Mouse (Mus musculus) hindlimb bud, embryonic 11.5 days (tissue): ENCODE data around the gene Ndufa11.

Experiments
- DNase-seq: peaks from one replicate; pipeline ENCODE4 v3.0.0-alpha.2; 2012; ENCODE audit warnings: low read depth, low spot score; ENCODE audit errors: extremely low spot score

Gene Ndufa11

DNA sequence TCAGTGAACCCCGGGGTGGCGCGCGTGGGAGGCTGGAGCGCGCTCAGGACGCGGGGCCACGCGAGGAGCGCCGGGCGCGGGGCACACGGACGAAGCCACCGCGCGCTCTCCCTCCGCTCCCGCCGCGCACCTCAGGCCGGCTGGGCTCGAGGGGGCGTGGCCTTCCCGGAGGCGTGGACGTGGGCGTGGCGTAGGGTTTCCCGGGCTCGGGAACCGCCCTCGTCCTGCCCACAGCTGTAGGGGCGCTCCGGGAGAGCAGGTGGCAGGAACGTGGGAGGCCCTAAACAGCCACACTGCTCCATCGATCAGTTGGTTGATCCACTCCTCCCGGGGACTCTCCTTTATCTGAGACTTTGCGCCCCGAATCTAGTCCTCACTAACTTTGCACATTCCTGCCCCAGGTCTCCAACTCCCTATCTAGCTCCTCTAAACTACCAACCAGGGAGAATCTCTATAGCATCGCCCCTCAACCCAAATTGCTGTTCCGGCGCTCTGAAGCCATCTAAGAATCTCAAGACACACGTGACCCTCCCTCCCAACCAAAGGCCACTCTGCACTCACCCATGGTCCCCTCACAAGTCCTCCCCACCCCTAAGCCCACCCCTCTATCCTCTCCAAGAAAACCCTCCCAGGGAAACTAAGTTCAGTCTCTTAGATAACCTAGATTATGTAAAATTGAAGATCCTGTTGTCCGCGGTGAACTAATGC is 40.0 kb downstream of the Ndufa11 start, which contains the start of gene Nrtn:
Nrtn (minus strand) TSS at position 115 of the 708 bp plus-strand sequence.
- DNase-seq, result no peak

DNA sequence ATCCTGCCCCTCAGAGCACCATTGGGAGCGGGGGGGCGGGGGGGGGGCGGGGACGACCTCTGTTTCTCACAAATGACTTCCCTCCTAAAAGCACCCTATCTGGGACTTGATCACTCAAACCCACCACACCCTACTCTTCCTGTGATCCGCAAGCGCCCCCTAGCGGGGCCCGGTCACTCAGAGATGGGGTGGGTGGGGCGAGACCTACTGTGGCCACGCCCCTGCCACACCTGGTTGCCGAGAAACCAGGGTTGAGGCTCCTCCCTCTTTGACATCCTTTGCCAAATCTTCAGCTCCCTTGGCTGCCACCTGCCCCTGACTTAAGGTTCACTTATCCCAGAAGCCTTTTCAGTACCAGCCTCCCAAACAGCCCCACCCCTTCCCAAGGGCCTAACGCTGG is 40.6 kb downstream of the Ndufa11 start:
- DNase-seq, result no peak

DNA sequence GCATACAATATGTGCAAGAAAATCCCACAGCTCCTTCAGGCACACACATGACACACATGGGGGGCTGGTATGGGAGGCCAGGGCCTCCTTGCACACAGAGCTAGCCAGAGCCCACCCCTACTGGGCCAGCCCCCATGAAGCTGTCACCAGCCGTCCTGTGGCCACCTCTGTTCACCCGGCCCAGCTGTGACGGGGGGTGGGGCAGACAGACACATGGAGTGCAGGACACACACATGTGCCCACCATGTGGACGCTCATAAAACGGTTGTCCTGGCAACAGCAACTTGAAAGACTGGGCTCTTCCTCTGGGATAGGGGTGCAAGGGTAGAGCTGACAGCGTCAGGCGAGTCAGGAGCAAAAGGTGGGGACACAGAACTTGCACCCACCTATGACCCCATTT is 41.7 kb downstream of the Ndufa11 start:
- no peak for DNase-seq

DNA sequence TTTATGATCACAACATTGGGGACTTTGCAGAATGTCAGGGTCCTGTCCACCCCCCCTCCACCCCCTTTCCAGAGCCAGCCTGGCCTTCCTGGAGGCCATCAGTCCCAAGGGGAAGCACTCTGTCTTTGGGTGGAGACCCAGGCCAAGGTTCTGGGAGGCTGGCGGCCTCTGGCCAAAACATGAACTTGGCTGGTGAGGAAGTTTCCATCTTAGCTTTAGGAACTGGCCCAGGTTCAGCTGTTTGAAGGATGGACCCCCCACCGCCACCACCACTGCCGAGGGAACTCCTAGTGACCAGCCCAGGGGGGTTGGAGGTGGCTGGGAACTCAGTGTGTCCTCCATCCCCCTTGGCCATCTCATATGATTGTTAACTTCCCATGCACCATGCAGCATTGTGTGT is 43.5 kb downstream of the Ndufa11 start:
- DNase-seq, result no peak

DNA sequence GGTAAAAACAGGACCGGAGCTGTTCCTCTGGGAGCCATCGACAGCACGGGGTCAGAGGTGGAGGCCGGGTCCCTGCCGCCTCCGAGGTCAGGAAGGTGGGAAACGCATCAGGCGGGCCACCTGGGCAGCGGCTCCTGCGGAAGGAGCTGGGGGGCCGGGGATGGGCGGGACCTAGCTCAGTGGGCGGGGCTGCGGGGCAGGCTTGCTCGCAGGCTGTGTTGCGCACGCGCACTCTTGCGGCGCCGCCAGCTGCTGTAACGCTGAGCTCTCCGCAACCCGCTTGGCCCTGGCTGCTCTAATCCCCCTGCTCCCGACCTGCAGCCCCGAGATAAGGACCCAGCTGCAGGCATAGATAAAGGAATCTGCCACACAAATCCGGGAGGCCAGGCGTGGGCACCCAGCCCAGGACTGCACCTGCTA is 44.4 kb downstream of the Ndufa11 start:
- DNase-seq, result no peak

DNA sequence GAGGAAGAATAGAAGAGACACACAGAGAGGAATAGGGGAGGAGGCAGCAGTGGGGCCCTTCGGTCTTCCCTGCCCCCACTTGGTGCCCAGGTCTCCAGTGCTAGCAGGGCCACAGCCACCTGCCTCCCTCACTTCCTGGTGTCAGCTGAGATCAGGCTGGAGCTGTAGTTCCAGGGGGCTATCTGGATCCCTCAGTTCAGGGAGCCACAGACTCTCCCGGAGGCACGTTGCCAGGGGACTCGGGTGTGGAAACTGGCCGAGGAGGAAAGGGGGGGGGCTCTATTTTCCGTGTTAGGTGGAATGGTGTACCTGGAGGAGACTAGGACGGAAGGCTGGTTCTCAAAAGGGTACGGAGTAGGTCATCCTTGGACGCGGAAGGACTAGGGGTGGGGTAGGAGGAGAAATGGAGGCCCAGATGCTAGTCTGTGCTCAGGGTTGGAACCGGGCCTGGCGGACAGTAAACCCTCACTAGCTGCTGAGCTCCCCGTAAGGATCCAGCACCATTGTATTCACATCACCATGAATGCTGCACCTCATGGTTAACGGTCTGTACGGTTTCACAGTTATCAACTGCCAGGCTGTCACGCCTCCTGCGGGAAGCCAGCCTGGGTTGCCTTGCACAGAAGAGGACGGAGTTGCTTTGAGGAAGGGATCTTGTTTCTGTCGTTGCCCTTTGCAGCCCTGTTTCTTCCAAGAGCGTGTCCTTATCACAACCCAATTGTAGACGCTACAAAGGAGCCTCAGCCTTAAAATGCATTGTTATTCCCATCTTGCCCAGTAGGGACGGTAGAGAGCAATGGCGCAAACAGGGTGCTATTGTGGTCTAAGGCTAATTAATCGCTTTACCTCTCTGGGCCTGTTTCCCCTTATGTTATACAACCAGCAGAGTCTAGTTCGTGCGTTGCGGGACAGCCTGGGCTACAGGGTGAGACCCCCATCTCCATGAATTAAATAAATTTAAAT is 45.5 kb downstream of the Ndufa11 start:
- no peak for DNase-seq

DNA sequence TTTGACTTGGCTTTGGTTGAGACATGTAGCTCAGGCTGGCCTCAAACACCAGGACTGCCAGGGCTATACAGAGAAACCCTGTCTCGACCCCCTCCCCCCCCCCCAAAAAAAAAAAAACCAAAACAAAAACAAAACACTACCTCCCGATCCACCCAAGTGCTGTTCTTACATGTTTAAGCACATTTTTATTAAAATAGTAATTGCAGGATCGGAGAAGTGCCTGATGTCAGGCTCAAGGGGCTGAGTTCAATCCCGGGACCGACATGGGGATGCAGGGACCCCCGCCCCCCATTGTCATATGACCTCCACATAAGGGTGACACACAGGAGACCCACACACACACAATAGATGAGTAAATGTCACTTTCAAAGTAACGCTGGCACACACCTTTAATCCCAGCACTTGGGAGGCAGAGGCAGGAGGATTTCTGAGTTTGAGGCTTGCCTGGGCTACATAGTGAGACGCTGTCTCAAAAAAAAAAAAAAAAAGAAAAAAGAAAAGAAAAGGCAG is 46.2 kb downstream of the Ndufa11 start:
- no peak for DNase-seq

DNA sequence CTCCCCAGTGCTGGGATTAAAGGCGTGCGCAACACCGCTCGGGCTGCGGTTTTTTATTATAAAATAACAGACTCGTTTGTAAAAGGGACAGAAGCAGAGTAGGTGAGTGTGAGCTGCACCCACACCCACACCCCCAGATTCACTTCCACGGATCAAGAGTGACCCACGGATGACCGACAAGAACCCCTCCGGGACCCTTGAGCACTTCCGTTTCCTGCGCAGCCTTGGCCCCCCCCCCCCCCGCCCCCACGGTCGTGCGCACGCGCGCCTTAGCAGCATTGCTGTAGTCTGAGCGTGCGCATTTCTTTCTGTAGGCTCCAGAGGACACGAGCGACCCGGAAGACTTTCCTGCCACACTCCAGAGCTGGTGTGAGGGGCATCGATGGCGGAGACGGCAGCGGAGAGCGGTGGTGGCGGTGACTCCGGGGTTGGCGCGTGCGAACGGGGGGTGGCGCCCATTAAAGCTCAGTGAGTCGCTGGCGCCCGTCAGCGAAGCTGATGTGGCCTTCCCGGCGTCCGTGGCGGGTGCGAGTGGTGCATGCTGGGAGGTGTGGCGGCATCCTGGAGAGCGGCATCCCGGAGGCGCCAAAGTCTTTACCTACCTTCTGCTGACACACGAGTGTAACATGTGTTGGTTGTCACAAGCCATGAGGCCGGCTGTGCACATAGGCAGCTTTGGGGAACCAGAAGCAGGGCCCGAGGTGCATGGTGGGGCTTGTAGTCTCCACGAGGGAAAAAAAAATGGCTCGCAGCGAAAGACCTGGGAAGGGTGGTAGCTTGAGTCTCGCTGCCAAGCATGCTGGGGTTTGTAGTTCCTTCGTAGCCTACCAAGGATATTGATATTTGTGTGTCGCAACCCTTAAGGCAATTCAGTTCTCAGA is 47.1 kb downstream of the Ndufa11 start, which contains the start of gene Dus3l:
Dus3l (plus strand) TSS at position 284 of the 881 bp plus-strand sequence.
- DNase-seq, result no peak

DNA sequence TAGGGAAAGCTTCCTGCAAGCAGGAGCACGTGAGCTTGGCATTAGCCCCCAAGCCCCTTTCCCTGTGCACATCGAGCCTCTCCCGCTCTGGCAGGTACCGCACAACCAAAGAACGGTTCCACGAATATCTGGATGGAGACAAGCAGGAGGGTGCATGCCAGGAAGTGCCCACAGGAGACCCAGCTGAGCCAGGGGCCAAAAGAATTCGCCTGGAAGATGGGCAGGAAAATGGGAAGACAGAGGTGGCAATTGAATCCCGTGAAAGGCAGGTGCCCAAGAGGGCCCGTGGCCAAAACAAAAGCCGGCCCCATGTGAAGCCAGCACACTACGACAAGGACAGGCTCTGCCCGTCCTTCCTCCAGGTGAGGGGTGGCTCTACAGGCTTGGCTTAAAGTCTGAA is 47.9 kb downstream of the Ndufa11 start:
- DNase-seq, result no peak

DNA sequence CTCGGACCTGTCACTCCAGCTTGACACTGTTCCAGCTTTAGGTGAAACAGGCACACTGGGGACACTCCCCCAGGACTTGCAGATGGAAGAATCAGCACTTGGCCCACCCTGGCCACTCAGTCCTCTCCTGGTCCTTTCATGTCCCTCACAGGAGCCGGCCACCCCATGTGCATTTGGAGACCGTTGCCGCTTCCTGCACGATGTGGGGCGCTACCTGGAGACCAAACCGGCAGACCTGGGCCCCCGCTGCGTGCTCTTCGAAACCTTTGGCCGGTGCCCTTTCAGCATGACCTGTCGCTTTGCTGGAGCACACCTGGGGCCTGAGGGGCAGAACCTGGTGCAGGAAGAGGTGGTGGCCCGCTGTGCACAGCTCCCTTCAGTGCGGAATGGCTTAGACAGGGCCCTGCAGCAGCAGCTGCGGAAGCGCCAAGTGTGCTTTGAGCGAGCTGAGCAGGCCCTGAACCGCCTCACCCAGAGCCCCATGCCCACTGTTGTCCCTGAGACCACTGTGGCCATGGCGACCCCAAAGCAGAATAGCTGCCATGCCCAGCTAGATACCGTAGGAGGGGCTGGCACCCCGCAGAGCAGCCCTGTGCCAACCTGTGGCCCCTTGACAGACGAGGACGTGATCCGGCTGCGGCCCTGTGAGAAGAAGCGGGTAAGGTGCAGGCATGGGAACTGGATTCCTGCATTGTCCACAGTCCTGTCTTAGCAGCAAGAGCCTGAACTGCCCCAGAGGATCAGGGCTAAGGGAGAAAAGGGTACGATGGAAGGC is 49.3 kb downstream of the Ndufa11 start:
- DNase-seq, result no peak

DNA sequence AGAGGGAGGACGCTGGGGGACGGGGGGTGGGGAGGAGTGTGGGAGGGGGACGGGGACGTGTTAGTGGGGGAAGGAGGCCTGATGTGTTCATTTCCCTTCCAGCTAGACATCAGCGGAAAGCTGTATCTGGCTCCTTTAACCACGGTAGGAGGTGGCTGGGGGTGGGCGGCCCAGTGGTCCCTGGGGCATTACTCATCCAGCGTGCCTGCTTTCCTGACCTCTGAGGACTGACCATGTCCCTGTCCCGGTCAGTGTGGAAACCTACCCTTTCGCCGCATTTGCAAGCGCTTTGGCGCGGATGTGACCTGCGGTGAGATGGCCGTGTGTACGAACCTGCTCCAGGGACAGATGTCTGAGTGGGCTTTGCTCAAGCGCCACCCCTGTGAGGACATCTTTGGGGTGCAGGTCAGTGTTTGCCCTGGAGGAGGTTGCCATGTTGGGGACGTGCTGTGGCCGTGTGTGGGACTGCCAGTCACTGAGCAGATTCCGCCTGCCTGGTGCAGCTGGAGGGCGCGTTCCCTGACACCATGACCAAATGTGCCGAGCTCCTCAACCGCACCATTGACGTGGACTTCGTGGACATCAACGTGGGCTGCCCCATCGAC is 50.1 kb downstream of the Ndufa11 start:
- DNase-seq, result no peak

DNA sequence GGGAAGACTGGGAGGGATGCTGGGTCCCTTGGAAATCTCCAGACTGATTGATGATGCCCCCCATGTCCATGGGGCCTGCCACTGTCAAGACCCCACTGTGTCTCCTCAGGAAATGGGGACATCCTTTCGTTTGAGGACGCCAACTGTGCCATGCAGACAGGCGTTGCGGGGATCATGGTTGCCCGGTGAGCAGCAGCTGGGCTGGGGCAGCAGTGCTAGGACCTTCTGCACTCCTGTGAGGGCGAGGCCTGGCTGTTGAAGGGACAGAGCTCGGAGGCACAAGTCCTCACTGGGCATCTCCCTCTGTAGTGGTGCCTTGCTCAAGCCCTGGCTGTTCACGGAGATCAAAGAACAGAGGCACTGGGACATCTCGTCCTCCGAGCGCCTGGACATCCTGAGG is 51.4 kb downstream of the Ndufa11 start:
- no peak for DNase-seq

DNA sequence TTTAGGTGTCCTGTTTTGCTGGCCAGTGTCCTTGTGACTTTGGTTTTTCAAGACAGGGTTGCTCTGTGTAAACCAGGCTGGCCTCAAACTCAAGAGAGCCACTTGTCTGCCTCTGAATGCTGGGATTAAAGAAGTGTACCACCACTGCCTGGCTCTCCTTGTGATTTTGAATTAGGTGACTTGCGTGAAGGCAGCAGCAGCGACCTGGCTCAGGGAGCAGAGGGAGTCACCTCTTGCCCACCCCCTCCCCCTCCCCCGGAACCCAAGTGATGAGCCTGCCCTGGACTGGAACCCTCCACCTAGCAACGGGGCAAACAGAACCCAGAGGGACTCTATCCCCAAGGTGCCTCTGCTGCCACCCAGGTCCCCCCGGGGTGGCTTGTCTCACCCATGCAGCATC is 52.4 kb downstream of the Ndufa11 start, which contains the start of gene Prr22:
Prr22 (plus strand) TSS at position 301 of the 400 bp plus-strand sequence.
- no peak for DNase-seq
